Mouse (Mus musculus) liver, embryonic 14.5 days (tissue): Measurements from ENCODE around the gene Col4a2. TPM values are rescaled to one million over a fixed set of nuclear protein-coding genes. Genes with fewer than 3 reads are reported as not detected.

Source experiments
- ATAC-seq: fragments of 200-750 bp; cut with Nextera tagmentation; 2 replicates; pipeline ENCODE4 v1.8.0; 2017; ENCODE audit warnings: moderate number of reproducible peaks, mild to moderate bottlenecking, moderate library complexity; ENCODE audit not compliant: insufficient read depth
- DNase-seq, 3 experiments: peaks; one replicate each; pipeline ENCODE4 v3.0.0-alpha.2; 2012 to 2013; ENCODE audit warnings: low read depth in 3 of 3, low spot score in 3 of 3
- H3K27ac ChIP-seq: fragments of 300-500 bp; sonication (generic); 2 replicates; pipeline ENCODE4 v1.5.1; 2014; ENCODE audit warnings: moderate library complexity, mild to moderate bottlenecking, control low read depth, inconsistent platforms
- H3K27me3 ChIP-seq: fragments of 300-500 bp; sonication (generic); 2 replicates; pipeline ENCODE4 v1.6.1; 2014; ENCODE audit warnings: mild to moderate bottlenecking, low read length, moderate library complexity; ENCODE audit not compliant: control insufficient read depth, insufficient read depth
- H3K36me3 ChIP-seq: fragments of 300-500 bp; sonication (generic); replicated peaks from 2 replicates; pipeline ENCODE4 v1.6.1; 2014; ENCODE audit warnings: low read depth; ENCODE audit not compliant: control insufficient read depth, insufficient read depth
- H3K4me1 ChIP-seq, 2 experiments: fragments of 200-500 bp in 1 of 2; fragments of 300-500 bp in 1 of 2; sonication (generic) in 1 of 2; replicated peaks; 2 replicates each; pipeline ENCODE4 v1.6.1; 2012 to 2014; ENCODE audit warnings: antibody characterized with exemption in 1 of 2, inconsistent platforms in 1 of 2, low read length in 1 of 2; ENCODE audit not compliant: control insufficient read depth in 2 of 2, insufficient read depth in 2 of 2
- H3K4me2 ChIP-seq: fragments of 300-500 bp; sonication (generic); 2 replicates; pipeline ENCODE4 v1.6.1; 2014; ENCODE audit warnings: low read depth, mild to moderate bottlenecking, control low read depth, moderate library complexity
- H3K4me3 ChIP-seq, 2 experiments: fragments of 200-500 bp in 1 of 2; fragments of 300-500 bp in 1 of 2; sonication (generic) in 1 of 2; 2 replicates each; pipeline ENCODE4 v1.5.1; 2012 to 2014; ENCODE audit warnings: low read depth in 2 of 2, low read length in 2 of 2, mild to moderate bottlenecking in 2 of 2, control low read depth in 1 of 2, inconsistent platforms in 1 of 2, moderate library complexity in 1 of 2; ENCODE audit not compliant: insufficient read depth in 1 of 2
- H3K9ac ChIP-seq: fragments of 300-500 bp; sonication (generic); replicated peaks from 2 replicates; pipeline ENCODE4 v1.6.1; 2014; ENCODE audit warnings: mild to moderate bottlenecking, control low read depth, moderate library complexity
- H3K9me3 ChIP-seq: fragments of 300-500 bp; sonication (generic); 2 replicates; pipeline ENCODE4 v1.6.1; 2016; ENCODE audit warnings: low read length, mixed read lengths; ENCODE audit not compliant: control insufficient read depth
- CTCF ChIP-seq: IDR thresholded peaks from 2 replicates; pipeline ENCODE4 v1.5.1; 2016; ENCODE audit warnings: antibody characterized with exemption, low read depth, control low read depth
- EP300 ChIP-seq: IDR thresholded peaks from 2 replicates; pipeline ENCODE4 v1.6.1; 2016; ENCODE audit warnings: antibody characterized with exemption, low read depth
- WGBS: fragments of 180-500 bp; shearing (Covaris S2); extraction: QIAGEN DNeasy Blood & Tissue Kit; methylation state at CpG from one replicate; pipeline ENCODE4 v1.1.7; 2014; ENCODE audit not compliant: insufficient replicate concordance; 5-methylcytosine and 5-hydroxymethylcytosine counted together
- polyA plus RNA-seq, 2 experiments: library from polyadenylated mRNA; depleted of rRNA in 1 of 2; stranded (reverse) in 1 of 2; unstranded in 1 of 2; fragments of >200 nt; fragmentation: Nextera tagmentation in 1 of 2; extraction: Ambion mirVana in 1 of 2; gene quantifications; 2 replicates each; pipeline versions ENCODE4 v1.2.1 to v1.2.3; 2012 to 2014

Col4a2 gene
- polyA plus RNA-seq, 2 experiments, result 4.7 to 4.9 TPM

GRCm38 (mm10) chr8:11394773-11395172 is 82.2 kb downstream of the Col4a2 start:
- Histone ChIP-seq H3K36me3 (no peaks in the 10 kb centered on the region), H3K4me2 (no peak overlapping the region), H3K9me3 (no peaks in the 10 kb centered on the region), H3K4me3 (no peak overlapping the region), H3K4me1 (0 out of 4 replicates have a peak, but pooled peaks cover 0 to 6% of the 10 kb centered on the region in 2 experiments), H3K27me3 (no peaks in the 10 kb centered on the region), H3K9ac (no peak overlapping the region), H3K27ac (no peak overlapping the region)
- DNase-seq, result no peak
- no peak for ATAC-seq
- 21% methylated on average over 9 of the region's 9 CpGs for WGBS
- TF ChIP-seq CTCF (no peak), EP300 (no peak)

GRCm38 (mm10) chr8:11395601-11396000 is 83.0 kb downstream of the Col4a2 start:
- Histone ChIP-seq H3K4me2 (no peak overlapping the region), H3K9me3 (no peaks in the 10 kb centered on the region), H3K4me1 (0 out of 4 replicates have a peak, but pooled peaks cover 0 to 6% of the 10 kb centered on the region in 2 experiments), H3K36me3 (no peaks in the 10 kb centered on the region), H3K27me3 (no peaks in the 10 kb centered on the region), H3K27ac (no peak overlapping the region), H3K4me3 (no peak overlapping the region), H3K9ac (no peak overlapping the region)
- ATAC-seq (no peak), DNase-seq (no peak)
- 40% methylated on average over 10 of the region's 10 CpGs for WGBS
- no peak for TF ChIP-seq CTCF
- no peak for TF ChIP-seq EP300

GRCm38 (mm10) chr8:11396111-11396510 is 83.5 kb downstream of the Col4a2 start:
- H3K27me3 ChIP-seq, result no peaks in the 10 kb centered on the region
- H3K9me3 ChIP-seq, result no peaks in the 10 kb centered on the region
- DNase-seq, result no peak
- WGBS, result 40% methylated on average over 7 of the region's 7 CpGs
- no peak overlapping the region for H3K9ac ChIP-seq
- H3K27ac ChIP-seq, result no peak overlapping the region
- H3K4me2 ChIP-seq, result no peak overlapping the region
- no peaks in the 10 kb centered on the region for H3K36me3 ChIP-seq
- H3K4me1 ChIP-seq, result 0 out of 4 replicates have a peak, but pooled peaks cover 0 to 6% of the 10 kb centered on the region in 2 experiments
- no peak for ATAC-seq
- TF ChIP-seq CTCF, result no peak
- TF ChIP-seq EP300, result no peak
- H3K4me3 ChIP-seq, result no peak overlapping the region

- Histone ChIP-seq H3K27me3 (no peaks in the 10 kb centered on the region), H3K9me3 (no peaks in the 10 kb centered on the region), H3K36me3 (no peaks in the 10 kb centered on the region), H3K4me2 (no peak overlapping the region), H3K9ac (no peak overlapping the region), H3K4me1 (0 out of 4 replicates have a peak, but pooled peaks cover 0 to 6% of the 10 kb centered on the region in 2 experiments), H3K27ac (no peak overlapping the region), H3K4me3 (no peak overlapping the region)
- DNase-seq (no peak), ATAC-seq (no peak)
- TF ChIP-seq EP300 (no peak), CTCF (no peak)
- WGBS, result 64% methylated on average over 9 of the region's 9 CpGs
Measured at GRCm38 (mm10) chr8:11397126-11397525, 84.5 kb downstream of the Col4a2 start.

- DNase-seq (no peak), ATAC-seq (no peak)
- Histone ChIP-seq H3K36me3 (no peaks in the 10 kb centered on the region), H3K4me2 (no peak overlapping the region), H3K4me1 (0 out of 4 replicates have a peak, but pooled peaks cover 0 to 2% of the 10 kb centered on the region in 2 experiments), H3K4me3 (no peak overlapping the region), H3K27ac (no peak overlapping the region), H3K9me3 (no peaks in the 10 kb centered on the region), H3K27me3 (no peaks in the 10 kb centered on the region), H3K9ac (no peak overlapping the region)
- 53% methylated on average over 8 of the region's 8 CpGs for WGBS
- TF ChIP-seq CTCF (no peak), EP300 (no peak)
Measured at GRCm38 (mm10) chr8:11399706-11400105, 87.1 kb downstream of the Col4a2 start.
